8 mouse cellular contexts compared by ENCODE assay signal in genomic region chr11:3895458-3895857, GRCm38 (mm10). TPM values are rescaled to one million over a fixed set of nuclear protein-coding genes. Genes with fewer than 3 reads are reported as not detected.
DNase-seq lines count a peak whose midpoint lies in the region; ATAC-seq lines count a peak whose summit lies in the region.

No protein-coding gene starts in this region.

- WGBS in neural tube, embryonic 11.5 days: 5% methylated on average over 10 of the region's 10 CpGs
- WGBS in forebrain, embryonic 14.5 days: 3% methylated on average over 10 of the region's 10 CpGs
- 2% methylated on average over 10 of the region's 10 CpGs for WGBS in limb, embryonic 15.5 days

- peak overlapping the region; percentile 50; the same call in 1 of the 2 replicates for H3K27ac ChIP-seq in neural tube, embryonic 11.5 days (ENCODE audit: low read depth, low read length)
- H3K27ac ChIP-seq in forebrain, embryonic 14.5 days (ENCODE audit: low read depth, low read length): peak overlapping the region; percentile 79
- H3K27ac ChIP-seq in limb, embryonic 15.5 days: peak overlapping the region; percentile 78

- no peaks in the 10 kb centered on the region for H3K36me3 ChIP-seq in neural tube, embryonic 11.5 days (ENCODE audit: control insufficient read depth, insufficient read depth, low read length)
- H3K36me3 ChIP-seq in forebrain, embryonic 14.5 days (ENCODE audit: control insufficient read depth, insufficient read depth, low read length): peaks cover 21% of the 10 kb centered on the region
- H3K36me3 ChIP-seq in limb, embryonic 15.5 days: peaks cover 7% of the 10 kb centered on the region; the same call in 1 of the 2 replicates
- H3K36me3 ChIP-seq in splenic B cell, adult 2 months (ENCODE audit: control insufficient read depth, insufficient read depth, low read length, poor library complexity, severe bottlenecking): no peaks in the 10 kb centered on the region

- DNase-seq in neural tube, embryonic 11.5 days (ENCODE audit: low spot score): no peak
- no peak for DNase-seq in neural tube, embryonic 10.5 days (ENCODE audit: extremely low spot score, low spot score)
- DNase-seq in forebrain, embryonic 14.5 days (ENCODE audit: low spot score): peak; percentile 36
- DNase-seq in splenic B cell, adult 2 months (ENCODE audit: low read depth, low spot score): peak; percentile 50
- no peak for DNase-seq in layer of hippocampus, postnatal 10 days (ENCODE audit: low spot score in 2 of 2)
- no peak for DNase-seq in urinary bladder, postnatal 25 days (ENCODE audit: low spot score)
- no peak for DNase-seq in natural killer cell, adult 2 months (ENCODE audit: low spot score in 2 of 2)

- peak overlapping the region; percentile 52 for H3K9ac ChIP-seq in neural tube, embryonic 11.5 days (ENCODE audit: low read length)
- H3K9ac ChIP-seq in forebrain, embryonic 14.5 days (ENCODE audit: low read length): peak overlapping the region; percentile 62
- peak overlapping the region; percentile 37; the same call in 1 of the 2 replicates for H3K9ac ChIP-seq in limb, embryonic 15.5 days

- no peaks in the 10 kb centered on the region for H3K4me1 ChIP-seq in neural tube, embryonic 11.5 days (ENCODE audit: control insufficient read depth, insufficient read depth, low read length)
- H3K4me1 ChIP-seq in forebrain, embryonic 14.5 days (ENCODE audit: control insufficient read depth, insufficient read depth, low read length): peaks cover 3% of the 10 kb centered on the region; the same call in 1 of the 2 replicates
- peaks cover 9% of the 10 kb centered on the region for H3K4me1 ChIP-seq in limb, embryonic 15.5 days

- H3K4me3 ChIP-seq in neural tube, embryonic 11.5 days (ENCODE audit: low read depth, low read length): peak overlapping the region; percentile 48
- peak overlapping the region; percentile 39 for H3K4me3 ChIP-seq in forebrain, embryonic 14.5 days (ENCODE audit: low read depth, low read length)
- peak overlapping the region; percentile 49 for H3K4me3 ChIP-seq in limb, embryonic 15.5 days

- H3K27me3 ChIP-seq in neural tube, embryonic 11.5 days (ENCODE audit: control insufficient read depth, insufficient read depth, low read length): no peaks in the 10 kb centered on the region
- no peaks in the 10 kb centered on the region for H3K27me3 ChIP-seq in forebrain, embryonic 14.5 days (replicated peaks; ENCODE audit: control insufficient read depth, insufficient read depth, low read length)
- H3K27me3 ChIP-seq in limb, embryonic 15.5 days: no peaks in the 10 kb centered on the region
- no peaks in the 10 kb centered on the region for H3K27me3 ChIP-seq in splenic B cell, adult 2 months (ENCODE audit: control insufficient read depth, insufficient read depth, low read length, poor library complexity, severe bottlenecking)

- H3K9me3 ChIP-seq in neural tube, embryonic 11.5 days (ENCODE audit: control insufficient read depth, low read length): no peaks in the 10 kb centered on the region
- no peaks in the 10 kb centered on the region for H3K9me3 ChIP-seq in forebrain, embryonic 14.5 days (replicated peaks; ENCODE audit: control insufficient read depth, low read length)
- H3K9me3 ChIP-seq in limb, embryonic 15.5 days: no peaks in the 10 kb centered on the region

- H3K4me2 ChIP-seq in neural tube, embryonic 11.5 days (ENCODE audit: low read depth): peak overlapping the region; percentile 45
- peak overlapping the region; percentile 63 for H3K4me2 ChIP-seq in forebrain, embryonic 14.5 days (ENCODE audit: low read length)
- peak overlapping the region; percentile 88 for H3K4me2 ChIP-seq in limb, embryonic 15.5 days

- no peak for ATAC-seq in neural tube, embryonic 11.5 days (ENCODE audit: insufficient read depth, low FRiP score, low TSS enrichment)
- no peak for ATAC-seq in forebrain, embryonic 14.5 days
- no peak for ATAC-seq in limb, embryonic 15.5 days (ENCODE audit: insufficient number of reproducible peaks, low FRiP score, low TSS enrichment, low read depth)

RNA-seq across cellular contexts. Expression of gene Dusp18, which starts 0.4 kb away (rescaled TPM):
- 20.2 and 21.2 TPM in 2 replicates for polyA plus RNA-seq in neural tube, embryonic 11.5 days (2014; fragmentation: Nextera tagmentation; extraction: Ambion mirVana)
- 29.3 and 35.8 TPM in 2 replicates for polyA plus RNA-seq in forebrain, embryonic 14.5 days (2014; fragmentation: Nextera tagmentation; extraction: Ambion mirVana)
- polyA plus RNA-seq in limb, embryonic 15.5 days (2015; fragmentation: Nextera tagmentation; extraction: Ambion mirVana): 7.6 and 9.0 TPM in 2 replicates
- total RNA-seq in layer of hippocampus, postnatal 10 days (2021): 10 to 100 TPM; 19.8 to 22.6 TPM

RNA-seq across cellular contexts. Expression of gene 4921536K21Rik, which starts 0.6 kb away (rescaled TPM):
- 0.23 and 0.27 TPM in 2 replicates for polyA plus RNA-seq in neural tube, embryonic 11.5 days (2014; fragmentation: Nextera tagmentation; extraction: Ambion mirVana)
- 0.16 and 0.36 TPM in 2 replicates for polyA plus RNA-seq in forebrain, embryonic 14.5 days (2014; fragmentation: Nextera tagmentation; extraction: Ambion mirVana)
- polyA plus RNA-seq in limb, embryonic 15.5 days (2015; fragmentation: Nextera tagmentation; extraction: Ambion mirVana): 0.09 and 0.23 TPM in 2 replicates
- total RNA-seq in layer of hippocampus, postnatal 10 days (2021): under 1 TPM; 0.62 to 0.69 TPM

RNA-seq across cellular contexts. Expression of gene Slc35e4, which starts 19.0 kb away (rescaled TPM):
- polyA plus RNA-seq in neural tube, embryonic 11.5 days (2014; fragmentation: Nextera tagmentation; extraction: Ambion mirVana): 3.9 and 4.5 TPM in 2 replicates
- polyA plus RNA-seq in forebrain, embryonic 14.5 days (2014; fragmentation: Nextera tagmentation; extraction: Ambion mirVana): 8.0 and 10.6 TPM in 2 replicates
- 6.7 and 9.2 TPM in 2 replicates for polyA plus RNA-seq in limb, embryonic 15.5 days (2015; fragmentation: Nextera tagmentation; extraction: Ambion mirVana)
- 10 to 100 TPM; 21.8 to 22.2 TPM for total RNA-seq in layer of hippocampus, postnatal 10 days (2021)

RNA-seq across cellular contexts. Expression of gene Osbp2, which starts 31.8 kb away (rescaled TPM):
- polyA plus RNA-seq in neural tube, embryonic 11.5 days (2014; fragmentation: Nextera tagmentation; extraction: Ambion mirVana): 2.4 and 2.5 TPM in 2 replicates
- polyA plus RNA-seq in forebrain, embryonic 14.5 days (2014; fragmentation: Nextera tagmentation; extraction: Ambion mirVana): 7.4 and 11.1 TPM in 2 replicates
- 0.77 and 0.78 TPM in 2 replicates for polyA plus RNA-seq in limb, embryonic 15.5 days (2015; fragmentation: Nextera tagmentation; extraction: Ambion mirVana)
- total RNA-seq in layer of hippocampus, postnatal 10 days (2021): 10 to 100 TPM; 84.0 to 87.2 TPM

RNA-seq across cellular contexts. Expression of gene Tcn2, which starts 36.5 kb away (rescaled TPM):
- polyA plus RNA-seq in neural tube, embryonic 11.5 days (2014; fragmentation: Nextera tagmentation; extraction: Ambion mirVana): 31.4 and 31.7 TPM in 2 replicates
- polyA plus RNA-seq in forebrain, embryonic 14.5 days (2014; fragmentation: Nextera tagmentation; extraction: Ambion mirVana): 19.7 TPM in 2 replicates
- 49.4 and 56.2 TPM in 2 replicates for polyA plus RNA-seq in limb, embryonic 15.5 days (2015; fragmentation: Nextera tagmentation; extraction: Ambion mirVana)
- total RNA-seq in layer of hippocampus, postnatal 10 days (2021): 10 to 100 TPM; 13.2 to 16.2 TPM

Comparison
In these comparisons a context has a peak if more than half of its experiments do, and no peak if none do; other contexts are left out.
1. DNase-seq: peak in forebrain, embryonic 14.5 days (single experiment) and splenic B cell, adult 2 months (single experiment); none in neural tube, embryonic 11.5 days (single experiment), neural tube, embryonic 10.5 days (single experiment), layer of hippocampus, postnatal 10 days (0 of 2), urinary bladder, postnatal 25 days (single experiment) and natural killer cell, adult 2 months (0 of 2).
2. Peak in every context shown above with its lines, with median percentiles within 50 percentile points of each other: H3K27ac ChIP-seq, H3K4me2 ChIP-seq, H3K4me3 ChIP-seq and H3K9ac ChIP-seq.